Mouse (Mus musculus) fibroblast of lung, adult 2 months (primary cell): ENCODE data around the gene Olfr1471.
"Not testable (repeated sequence)": the region's sequence is repeated elsewhere in the genome, so short reads cannot be mapped to it uniquely, and the experiment has no call there.

Experiments used
- DNase-seq: peaks from one replicate; pipeline ENCODE4 v3.0.0-alpha.2; 2011; ENCODE audit warnings: low read depth

Gene Olfr1471

GRCm38 (mm10) chr19:13443109-13443508 is at the start of gene Olfr1471:
Olfr1471 (plus strand) TSS chr19:13443409.
- not testable (repeated sequence) for DNase-seq

GRCm38 (mm10) chr19:13407549-13407948 is 35.7 kb upstream of the Olfr1471 start, which contains the start of gene Olfr1469:
Olfr1469 (plus strand) TSS chr19:13407849.
- DNase-seq = no peak

- DNase-seq = no peak
Observed at GRCm38 (mm10) chr19:13455986-13456385, 12.8 kb downstream of the Olfr1471 start, which contains the start of gene Olfr1472. Olfr1472 (minus strand) TSS chr19:13456086.

GRCm38 (mm10) chr19:13469265-13469664 is 26.1 kb downstream of the Olfr1471 start, which contains the start of gene Olfr1474:
Olfr1474 (plus strand) TSS chr19:13469565.
- DNase-seq = not testable (repeated sequence)

GRCm38 (mm10) chr19:13480096-13480495 is 36.9 kb downstream of the Olfr1471 start, which contains the start of gene Olfr1475:
Olfr1475 (minus strand) TSS chr19:13480196.
- no peak for DNase-seq

- DNase-seq = no peak
Observed at GRCm38 (mm10) chr19:13500246-13500645, 57.0 kb downstream of the Olfr1471 start, which contains the start of gene Olfr1477. Olfr1477 (plus strand) TSS chr19:13500546.
